Mouse (Mus musculus) CH12.LX (cell line): ENCODE measurements around the gene Gm10320. TPM values are rescaled to one million over a fixed set of nuclear protein-coding genes. Genes with fewer than 3 reads are reported as not detected.

ENCODE experiments used
- DNase-seq: peaks from one replicate; pipeline ENCODE4 v3.0.0-alpha.2; 2013; ENCODE audit errors: extremely low read depth
- H3K27ac ChIP-seq: 2 replicates; pipeline ENCODE4 v1.5.1; 2012; ENCODE audit warnings: low read depth, mild to moderate bottlenecking, control low read depth, moderate library complexity; ENCODE audit not compliant: insufficient read depth
- H3K27me3 ChIP-seq: replicated peaks from 2 replicates; pipeline ENCODE3; 2012; ENCODE audit warnings: inconsistent platforms
- H3K36me3 ChIP-seq, 2 experiments: replicated peaks in 1 of 2; 2 replicates each; pipeline versions ENCODE3 to v1.6.1; 2012; ENCODE audit warnings: inconsistent platforms in 1 of 2, low read length in 1 of 2, mild to moderate bottlenecking in 1 of 2, mixed read lengths in 1 of 2, moderate library complexity in 1 of 2; ENCODE audit not compliant: control insufficient read depth in 1 of 2, insufficient read depth in 1 of 2
- H3K4me1 ChIP-seq, 2 experiments: 2 replicates each; pipeline ENCODE4 v1.6.1; 2012; ENCODE audit warnings: inconsistent platforms in 1 of 2, moderate library complexity in 1 of 2; ENCODE audit not compliant: insufficient read depth in 2 of 2, control insufficient read depth in 1 of 2
- H3K4me2 ChIP-seq: 2 replicates; pipeline ENCODE4 v1.6.1; 2012; ENCODE audit warnings: low read depth, mild to moderate bottlenecking, control low read depth; ENCODE audit not compliant: poor library complexity, insufficient read depth, severe bottlenecking
- H3K4me3 ChIP-seq, 3 experiments: fragments of 150-350 bp in 1 of 3; sonication (generic) in 1 of 3; replicated peaks in 1 of 3; 2 replicates each; pipeline versions ENCODE3 to v1.5.1; 2011 to 2012; ENCODE audit warnings: low read depth in 2 of 3, low read length in 2 of 3, mild to moderate bottlenecking in 2 of 3, moderate library complexity in 2 of 3, control low read depth in 1 of 3, improper control_type of control experiment in 1 of 3, inconsistent platforms in 1 of 3, mixed read lengths in 1 of 3; ENCODE audit not compliant: poor library complexity in 1 of 3
- H3K79me2 ChIP-seq: replicated peaks from 2 replicates; pipeline ENCODE4 v1.6.1; 2012; ENCODE audit warnings: mild to moderate bottlenecking, moderate library complexity; ENCODE audit not compliant: control insufficient read depth, poor library complexity, insufficient read depth, severe bottlenecking; ENCODE audit errors: extremely low read depth
- H3K9ac ChIP-seq: 2 replicates; pipeline ENCODE4 v1.6.1; 2012; ENCODE audit warnings: low read depth, mild to moderate bottlenecking, control low read depth, moderate library complexity; ENCODE audit not compliant: insufficient read depth
- H3K9me3 ChIP-seq: replicated peaks from 2 replicates; pipeline ENCODE3; 2012; ENCODE audit warnings: low read length, inconsistent platforms, mixed read lengths
- BHLHE40 ChIP-seq: IDR thresholded peaks from 2 replicates; pipeline ENCODE4 v1.6.1; 2011; ENCODE audit warnings: mild to moderate bottlenecking, low read depth, low read length, improper control_type of control experiment
- CHD1 ChIP-seq: IDR thresholded peaks from 2 replicates; pipeline ENCODE4 v1.6.1; 2012; ENCODE audit warnings: low read depth, low read length, improper control_type of control experiment, inconsistent platforms
- CTCF ChIP-seq, 2 experiments: IDR thresholded peaks in 1 of 2; conservative IDR thresholded peaks in 1 of 2; 2 replicates each; pipeline ENCODE4 v1.5.1; 2011 to 2012; ENCODE audit warnings: low read depth in 2 of 2, low read length in 2 of 2, improper control_type of control experiment in 1 of 2, inconsistent platforms in 1 of 2, mild to moderate bottlenecking in 1 of 2, moderate library complexity in 1 of 2
- E2F4 ChIP-seq: IDR thresholded peaks from 2 replicates; pipeline ENCODE4 v1.6.1; 2011; ENCODE audit warnings: low read depth, low read length, improper control_type of control experiment; ENCODE audit not compliant: insufficient replicate concordance
- ELF1 ChIP-seq: IDR thresholded peaks from 2 replicates; pipeline ENCODE4 v1.6.1; 2014; ENCODE audit warnings: low read depth, mild to moderate bottlenecking, inconsistent platforms, low read length, improper control_type of control experiment
- EP300 ChIP-seq: IDR thresholded peaks from 2 replicates; pipeline ENCODE4 v1.6.1; 2011; ENCODE audit warnings: low read length, improper control_type of control experiment
- ETS1 ChIP-seq: conservative IDR thresholded peaks from 2 replicates; pipeline ENCODE4 v1.6.1; 2012; ENCODE audit warnings: low read depth, mild to moderate bottlenecking, inconsistent platforms, low read length, improper control_type of control experiment, moderate library complexity
- GABPA ChIP-seq: IDR thresholded peaks from 2 replicates; pipeline ENCODE4 v1.6.1; 2012; ENCODE audit warnings: low read depth, low read length, improper control_type of control experiment, inconsistent platforms; ENCODE audit not compliant: insufficient replicate concordance
- IRF4 ChIP-seq: IDR thresholded peaks from 2 replicates; pipeline ENCODE4 v1.6.1; 2014; ENCODE audit warnings: low read depth, mild to moderate bottlenecking, inconsistent platforms, low read length, improper control_type of control experiment
- JUN ChIP-seq: IDR thresholded peaks from 2 replicates; pipeline ENCODE4 v1.6.1; 2011; ENCODE audit warnings: low read depth, mild to moderate bottlenecking, low read length, improper control_type of control experiment, moderate library complexity; ENCODE audit not compliant: insufficient read depth
- MAFK ChIP-seq: IDR thresholded peaks from 2 replicates; pipeline ENCODE4 v1.6.1; 2011; ENCODE audit warnings: low read length, improper control_type of control experiment; ENCODE audit not compliant: insufficient replicate concordance
- MAX ChIP-seq: IDR thresholded peaks from 2 replicates; pipeline ENCODE4 v1.6.1; 2011; ENCODE audit warnings: low read length, improper control_type of control experiment
- MAZ ChIP-seq: IDR thresholded peaks from 2 replicates; pipeline ENCODE4 v1.6.1; 2012; ENCODE audit warnings: low read depth, mild to moderate bottlenecking, inconsistent platforms, low read length, improper control_type of control experiment, moderate library complexity
- MXI1 ChIP-seq: IDR thresholded peaks from 2 replicates; pipeline ENCODE4 v1.6.1; 2011; ENCODE audit warnings: mild to moderate bottlenecking, low read depth, low read length, improper control_type of control experiment
- MYC ChIP-seq: IDR thresholded peaks from 2 replicates; pipeline ENCODE4 v1.6.1; 2011; ENCODE audit warnings: low read depth, mild to moderate bottlenecking, improper control_type of control experiment, low read length
- NELFE ChIP-seq: IDR thresholded peaks from 2 replicates; pipeline ENCODE4 v1.6.1; 2011; ENCODE audit warnings: low read depth, low read length, improper control_type of control experiment
- NRF1 ChIP-seq: IDR thresholded peaks from 2 replicates; pipeline ENCODE4 v1.6.1; 2014; ENCODE audit warnings: low read depth, mild to moderate bottlenecking, inconsistent platforms, low read length, improper control_type of control experiment, moderate library complexity
- PAX5 ChIP-seq: IDR thresholded peaks from 2 replicates; pipeline ENCODE4 v1.6.1; 2012; ENCODE audit warnings: low read length, inconsistent platforms, mixed read lengths
- POLR2A ChIP-seq: IDR thresholded peaks from 2 replicates; pipeline ENCODE4 v1.6.1; 2011; ENCODE audit warnings: low read depth, mild to moderate bottlenecking, improper control_type of control experiment, low read length
- POLR2AphosphoS2 ChIP-seq: IDR thresholded peaks from 2 replicates; pipeline ENCODE4 v1.6.1; 2011; ENCODE audit warnings: low read depth, low read length, improper control_type of control experiment
- RAD21 ChIP-seq: IDR thresholded peaks from 2 replicates; pipeline ENCODE4 v1.6.1; 2011; ENCODE audit warnings: low read depth, mild to moderate bottlenecking, low read length, improper control_type of control experiment, moderate library complexity
- SMC3 ChIP-seq: IDR thresholded peaks from 2 replicates; pipeline ENCODE4 v1.6.1; 2011; ENCODE audit warnings: low read depth, low read length, improper control_type of control experiment
- TBP ChIP-seq: conservative IDR thresholded peaks from 2 replicates; pipeline ENCODE4 v1.6.1; 2011; ENCODE audit warnings: low read depth, low read length, improper control_type of control experiment
- UBTF ChIP-seq: IDR thresholded peaks from 2 replicates; pipeline ENCODE4 v1.6.1; 2012; ENCODE audit warnings: low read depth, mild to moderate bottlenecking, inconsistent platforms, low read length, improper control_type of control experiment, moderate library complexity
- USF2 ChIP-seq: conservative IDR thresholded peaks from 2 replicates; pipeline ENCODE4 v1.6.1; 2011; ENCODE audit warnings: low read depth, low read length, improper control_type of control experiment
- ZC3H11A ChIP-seq: IDR thresholded peaks from 2 replicates; pipeline ENCODE4 v1.6.1; 2012; ENCODE audit warnings: low read depth, mild to moderate bottlenecking, inconsistent platforms, low read length, improper control_type of control experiment
- ZMIZ1 ChIP-seq: IDR thresholded peaks from 2 replicates; pipeline ENCODE4 v1.6.1; 2012; ENCODE audit warnings: low read depth, mild to moderate bottlenecking, inconsistent platforms, low read length, improper control_type of control experiment
- ZNF384 ChIP-seq: IDR thresholded peaks from 2 replicates; pipeline ENCODE4 v1.6.1; 2012; ENCODE audit warnings: low read depth, low read length, improper control_type of control experiment, inconsistent platforms
- dilution Hi-C: fragments of 300-500 bp; cut with MboI; formaldehyde crosslinking; loops from 2 replicates; pipeline ENCODE4 v1.14.3; 2020; ENCODE audit warnings: low sequenced_read_pairs; ENCODE audit not compliant: extremely low pct_unique_long_range_greater_than_20kb, extremely low pct_ligation_motif_present
- in situ Hi-C: fragments of 300-500 bp; cut with MboI; formaldehyde crosslinking; loops from 3 replicates; pipeline ENCODE4 v1.14.3; 2019; ENCODE audit warnings: low sequenced_read_pairs, low pct_ligation_motif_present, low pct_unique_long_range_greater_than_20kb, mixed read lengths
- polyA plus RNA-seq: library from polyadenylated mRNA; unstranded; fragments of >175 nt; gene quantifications from 2 replicates; pipeline ENCODE4 v1.2.1, GENCODE M21; 2012; ENCODE audit warnings: low read depth; ENCODE audit not compliant: insufficient read length
- total RNA-seq, 2 experiments: library from RNA; depleted of rRNA; stranded (reverse); fragments of 300-350 nt in 1 of 2; fragments of >200 nt in 1 of 2; gene quantifications; 2 replicates each; pipeline ENCODE4 v1.2.3; 2012 to 2014

Gm10320 gene
- total RNA-seq (2012; rRNA removed): 6.1 and 8.0 TPM in 2 replicates
- total RNA-seq (2014; rRNA removed): 11.6 and 13.4 TPM in 2 replicates
- 1.2 and 1.8 TPM in 2 replicates for polyA plus RNA-seq

- Histone ChIP-seq H3K4me3 (no peak within 1 kb of the TSS), H3K36me3 (no peaks in the 10 kb centered on the region), H3K9ac (no peak within 1 kb of the TSS), H3K4me2 (no peak within 1 kb of the TSS), H3K4me1 (peaks cover under 1 to 7% of the 10 kb centered on the region in 2 experiments; a peak in 3 of 4 replicates), H3K27ac (no peak within 1 kb of the TSS), H3K27me3 (no peaks in the 10 kb centered on the region), H3K79me2 (no peaks in the 10 kb centered on the region), H3K9me3 (no peaks in the 10 kb centered on the region)
- DNase-seq: no peak
- dilution Hi-C loops: no loop called here
- TF ChIP-seq ZNF384 (no peak), E2F4 (no peak), ZMIZ1 (no peak), GABPA (no peak), MYC (no peak), CTCF (conservative IDR thresholded peaks at IDR 0.05 in 1 of 2, IDR thresholded peaks at IDR 0.05 in 1 of 2; ENCODE audit: low read depth in 2 of 2, low read length in 2 of 2) (no peak), CHD1 (no peak), UBTF (no peak), TBP (no peak), MXI1 (no peak), ETS1 (no peak), MAX (no peak), POLR2AphosphoS2 (no peak), ZC3H11A (no peak), PAX5 (no peak), POLR2A (no peak), MAZ (no peak), USF2 (no peak), ELF1 (no peak)
- in situ Hi-C loops: no loop called here
Measured at GRCm38 (mm10) chr13:98491909-98492308, at the start of gene Gm10320. TSS of gene Gm10320 (minus strand) at chr13:98492001.

GRCm38 (mm10) chr13:98541601-98542000 lies 49.8 kb upstream of the Gm10320 start:
- H3K4me1 ChIP-seq: no peaks in the 10 kb centered on the region
- in situ Hi-C loops (no loop called here), dilution Hi-C loops (no loop called here)
- TF ChIP-seq EP300: no peak
- no peak for TF ChIP-seq MYC
- no peak for TF ChIP-seq POLR2A
- no peak for TF ChIP-seq NELFE
- TF ChIP-seq MAFK: no peak
- no peak for TF ChIP-seq IRF4
- TF ChIP-seq NRF1: no peak
- TF ChIP-seq UBTF: no peak
- TF ChIP-seq MAZ: no peak
- TF ChIP-seq JUN: no peak
- TF ChIP-seq ELF1: no peak
- no peak for TF ChIP-seq GABPA
- TF ChIP-seq BHLHE40: no peak
- no peak for TF ChIP-seq RAD21
- TF ChIP-seq SMC3: no peak
- no peak for TF ChIP-seq POLR2AphosphoS2
- no peak overlapping the region for H3K9ac ChIP-seq
- H3K27ac ChIP-seq: no peak overlapping the region
- H3K4me3 ChIP-seq: no peak overlapping the region
- no peak overlapping the region for H3K4me2 ChIP-seq
- H3K36me3 ChIP-seq: no peaks in the 10 kb centered on the region
- H3K27me3 ChIP-seq: no peaks in the 10 kb centered on the region
- H3K79me2 ChIP-seq: no peaks in the 10 kb centered on the region
- DNase-seq: no peak
- no peaks in the 10 kb centered on the region for H3K9me3 ChIP-seq
